Mouse (Mus musculus): ENCODE data around the gene Kdm5a.

DNA sequence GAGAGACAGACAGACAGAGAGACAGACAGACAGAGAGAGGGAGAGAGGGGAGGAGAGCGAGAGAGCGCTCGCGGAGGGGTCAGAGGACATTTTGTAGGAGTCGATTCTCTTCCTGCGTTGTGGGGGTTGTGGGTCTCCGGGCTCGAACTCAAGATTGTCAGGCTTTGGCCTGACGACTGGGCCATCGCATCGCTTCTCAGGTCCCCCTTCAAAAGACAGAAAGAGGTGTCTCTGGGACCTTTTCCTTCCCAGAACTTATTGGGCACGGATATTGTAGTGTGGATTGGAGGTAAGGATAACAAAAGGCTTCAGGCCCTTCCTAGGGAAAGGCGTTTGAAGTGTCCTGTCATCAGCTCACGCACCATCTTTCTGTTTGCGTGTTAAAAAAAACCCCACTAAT is 1.1 kb downstream of the Kdm5a start:
- TF ChIP-seq CTCF (IDR thresholded peaks at IDR 0.05; ENCODE audit: extremely low read depth, insufficient read depth, low read length) (no peak), POLR2A (IDR thresholded peaks at IDR 0.05; ENCODE audit: extremely low read depth, insufficient read depth, low read length) (no peak)
